Mouse (Mus musculus) MEL (cell line): Measurements from ENCODE around the gene Gm10644. TPM values are rescaled to one million over a fixed set of nuclear protein-coding genes. Genes with fewer than 3 reads are reported as not detected.

Experiments
- DNase-seq: peaks from one replicate; pipeline ENCODE4 v3.0.0; 2011; ENCODE audit warnings: low read depth, low spot score
- H3K27ac ChIP-seq: 2 replicates; pipeline ENCODE4 v1.5.1; 2012; ENCODE audit warnings: low read depth, mild to moderate bottlenecking, control low read depth, low read length, moderate library complexity; ENCODE audit not compliant: control insufficient read depth
- H3K27me3 ChIP-seq, 2 experiments: fragments of 150-350 bp in 1 of 2; sonication (generic) in 1 of 2; 2 replicates each; pipeline ENCODE4 v1.6.1; 2012; ENCODE audit warnings: low read length in 2 of 2, mild to moderate bottlenecking in 2 of 2, improper control_type of control experiment in 1 of 2, moderate library complexity in 1 of 2; ENCODE audit not compliant: insufficient read depth in 2 of 2, control insufficient read depth in 1 of 2
- H3K36me3 ChIP-seq, 2 experiments: 2 replicates each; pipeline ENCODE4 v1.6.1; 2012 to 2014; ENCODE audit warnings: low read length in 2 of 2, improper control_type of control experiment in 1 of 2, inconsistent platforms in 1 of 2, mild to moderate bottlenecking in 1 of 2; ENCODE audit not compliant: insufficient read depth in 2 of 2, control insufficient read depth in 1 of 2
- H3K4me1 ChIP-seq, 2 experiments: fragments of 150-350 bp in 1 of 2; sonication (generic) in 1 of 2; 2 replicates each; pipeline ENCODE4 v1.6.1; 2012; ENCODE audit warnings: low read length in 2 of 2, improper control_type of control experiment in 1 of 2, mild to moderate bottlenecking in 1 of 2; ENCODE audit not compliant: insufficient read depth in 2 of 2, control insufficient read depth in 1 of 2
- H3K4me3 ChIP-seq, 2 experiments: fragments of 150-350 bp in 1 of 2; sonication (generic) in 1 of 2; 2 replicates each; pipeline ENCODE4 v1.5.1; 2012; ENCODE audit warnings: low read depth in 2 of 2, low read length in 2 of 2, mild to moderate bottlenecking in 2 of 2, moderate library complexity in 2 of 2, control low read depth in 1 of 2, improper control_type of control experiment in 1 of 2; ENCODE audit not compliant: control insufficient read depth in 1 of 2, insufficient read depth in 1 of 2
- H3K79me2 ChIP-seq: 2 replicates; pipeline ENCODE4 v1.6.1; 2012; ENCODE audit warnings: mild to moderate bottlenecking, low read length, moderate library complexity; ENCODE audit not compliant: control insufficient read depth, poor library complexity, insufficient read depth
- H3K9ac ChIP-seq: 2 replicates; pipeline ENCODE4 v1.6.1; 2012; ENCODE audit warnings: low read depth, mild to moderate bottlenecking, control low read depth, low read length, moderate library complexity; ENCODE audit not compliant: control insufficient read depth, poor library complexity, severe bottlenecking
- H3K9me3 ChIP-seq: fragments of 150-350 bp; sonication (generic); replicated peaks from 2 replicates; pipeline ENCODE4 v1.6.1; 2012; ENCODE audit warnings: mild to moderate bottlenecking, low read length, improper control_type of control experiment, moderate library complexity; ENCODE audit not compliant: insufficient read depth
- BHLHE40 ChIP-seq: IDR thresholded peaks from 2 replicates; pipeline ENCODE4 v1.6.1; 2012; ENCODE audit warnings: low read depth, mild to moderate bottlenecking, inconsistent platforms, low read length, improper control_type of control experiment, borderline replicate concordance
- CHD2 ChIP-seq: IDR thresholded peaks from 2 replicates; pipeline ENCODE4 v1.6.1; 2011; ENCODE audit warnings: low read length, improper control_type of control experiment
- CTCF ChIP-seq, 3 experiments: IDR thresholded peaks in 2 of 3; conservative IDR thresholded peaks in 1 of 3; 2 replicates each; pipeline ENCODE4 v1.5.1; 2011 to 2012; ENCODE audit warnings: low read length in 3 of 3, low read depth in 2 of 3, mild to moderate bottlenecking in 2 of 3, improper control_type of control experiment in 1 of 3, inconsistent platforms in 1 of 3, mixed read lengths in 1 of 3, moderate library complexity in 1 of 3; ENCODE audit not compliant: control insufficient read depth in 1 of 3, insufficient read depth in 1 of 3, poor library complexity in 1 of 3, severe bottlenecking in 1 of 3
- E2F4 ChIP-seq: IDR thresholded peaks from 2 replicates; pipeline ENCODE4 v1.6.1; 2011; ENCODE audit warnings: low read depth, low read length, improper control_type of control experiment, borderline replicate concordance
- ELF1 ChIP-seq: IDR thresholded peaks from 2 replicates; pipeline ENCODE4 v1.6.1; 2014; ENCODE audit warnings: low read depth, mild to moderate bottlenecking, inconsistent platforms, low read length, improper control_type of control experiment, moderate library complexity
- EP300 ChIP-seq, 2 experiments: IDR thresholded peaks; 2 replicates each; pipeline ENCODE4 v1.6.1; 2011; ENCODE audit warnings: improper control_type of control experiment in 2 of 2, low read length in 2 of 2, low read depth in 1 of 2, mild to moderate bottlenecking in 1 of 2
- ETS1 ChIP-seq: IDR thresholded peaks from 2 replicates; pipeline ENCODE4 v1.6.1; 2012; ENCODE audit warnings: low read depth, mild to moderate bottlenecking, inconsistent platforms, low read length, improper control_type of control experiment, moderate library complexity
- GABPA ChIP-seq: IDR thresholded peaks from 2 replicates; pipeline ENCODE4 v1.6.1; 2012; ENCODE audit warnings: low read depth, mild to moderate bottlenecking, inconsistent platforms, low read length, improper control_type of control experiment, moderate library complexity
- GATA1 ChIP-seq: IDR thresholded peaks from 2 replicates; pipeline ENCODE4 v1.6.1; 2011; ENCODE audit warnings: low read depth, low read length, improper control_type of control experiment
- HCFC1 ChIP-seq: IDR thresholded peaks from 2 replicates; pipeline ENCODE4 v1.6.1; 2012; ENCODE audit warnings: low read depth, mild to moderate bottlenecking, inconsistent platforms, low read length, improper control_type of control experiment, moderate library complexity
- JUND ChIP-seq: IDR thresholded peaks from 2 replicates; pipeline ENCODE4 v1.6.1; 2011; ENCODE audit warnings: low read depth, mild to moderate bottlenecking, improper control_type of control experiment, low read length
- MAX ChIP-seq: IDR thresholded peaks from 2 replicates; pipeline ENCODE4 v1.6.1; 2011; ENCODE audit warnings: low read length, improper control_type of control experiment
- MEF2A ChIP-seq: IDR thresholded peaks from 2 replicates; pipeline ENCODE4 v1.6.1; 2014; ENCODE audit warnings: low read depth, mild to moderate bottlenecking, inconsistent platforms, low read length, improper control_type of control experiment; ENCODE audit not compliant: poor library complexity, insufficient replicate concordance, severe bottlenecking; ENCODE audit errors: extremely low read depth
- MXI1 ChIP-seq: IDR thresholded peaks from 2 replicates; pipeline ENCODE4 v1.6.1; 2011; ENCODE audit warnings: mild to moderate bottlenecking, low read depth, low read length, improper control_type of control experiment
- MYB ChIP-seq: IDR thresholded peaks from 2 replicates; pipeline ENCODE4 v1.6.1; 2011; ENCODE audit warnings: mild to moderate bottlenecking, low read depth, low read length, improper control_type of control experiment
- MYC ChIP-seq: IDR thresholded peaks from 2 replicates; pipeline ENCODE4 v1.6.1; 2011; ENCODE audit warnings: low read depth, mild to moderate bottlenecking, low read length, improper control_type of control experiment, moderate library complexity
- NELFE ChIP-seq: IDR thresholded peaks from 2 replicates; pipeline ENCODE4 v1.6.1; 2011; ENCODE audit warnings: low read depth, low read length, improper control_type of control experiment
- NRF1 ChIP-seq: IDR thresholded peaks from 2 replicates; pipeline ENCODE4 v1.6.1; 2014; ENCODE audit warnings: low read depth, mild to moderate bottlenecking, inconsistent platforms, low read length, improper control_type of control experiment, moderate library complexity; ENCODE audit not compliant: poor library complexity, insufficient read depth, severe bottlenecking
- POLR2A ChIP-seq, 2 experiments: IDR thresholded peaks; 2 replicates each; pipeline ENCODE4 v1.6.1; 2011 to 2012; ENCODE audit warnings: low read length in 2 of 2, mild to moderate bottlenecking in 2 of 2, control low read depth in 1 of 2, improper control_type of control experiment in 1 of 2, low read depth in 1 of 2, moderate library complexity in 1 of 2; ENCODE audit not compliant: control insufficient read depth in 1 of 2, insufficient read depth in 1 of 2, poor library complexity in 1 of 2
- POLR2AphosphoS2 ChIP-seq: IDR thresholded peaks from 2 replicates; pipeline ENCODE4 v1.6.1; 2011; ENCODE audit warnings: low read length, improper control_type of control experiment
- POLR2AphosphoS5 ChIP-seq: IDR thresholded peaks from 2 replicates; pipeline ENCODE4 v1.6.1; 2012; ENCODE audit warnings: low read depth, borderline replicate concordance, mild to moderate bottlenecking, inconsistent platforms, low read length, moderate library complexity, mixed read lengths
- RAD21 ChIP-seq: IDR thresholded peaks from 2 replicates; pipeline ENCODE4 v1.6.1; 2011; ENCODE audit warnings: mild to moderate bottlenecking, low read depth, low read length, improper control_type of control experiment
- SIN3A ChIP-seq: IDR thresholded peaks from 2 replicates; pipeline ENCODE4 v1.6.1; 2012; ENCODE audit warnings: low read length, improper control_type of control experiment, inconsistent platforms
- SMC3 ChIP-seq: IDR thresholded peaks from 2 replicates; pipeline ENCODE4 v1.6.1; 2011; ENCODE audit warnings: low read depth, low read length, improper control_type of control experiment
- TAL1 ChIP-seq: IDR thresholded peaks from 2 replicates; pipeline ENCODE4 v1.6.1; 2012; ENCODE audit warnings: mild to moderate bottlenecking, inconsistent platforms, low read length, moderate library complexity, mixed read lengths
- TBP ChIP-seq: IDR thresholded peaks from 2 replicates; pipeline ENCODE4 v1.8.0; 2011; ENCODE audit warnings: low read depth, low read length, improper control_type of control experiment
- TCF12 ChIP-seq: IDR thresholded peaks from 2 replicates; pipeline ENCODE4 v1.6.1; 2014; ENCODE audit warnings: low read depth, mild to moderate bottlenecking, inconsistent platforms, low read length, improper control_type of control experiment, moderate library complexity
- UBTF ChIP-seq: IDR thresholded peaks from 2 replicates; pipeline ENCODE4 v1.6.1; 2012; ENCODE audit warnings: low read depth, mild to moderate bottlenecking, inconsistent platforms, low read length, improper control_type of control experiment, moderate library complexity, borderline replicate concordance; ENCODE audit not compliant: insufficient read depth
- USF2 ChIP-seq, 2 experiments: IDR thresholded peaks; 2 replicates each; pipeline ENCODE4 v1.6.1; 2011 to 2012; ENCODE audit warnings: improper control_type of control experiment in 2 of 2, low read length in 2 of 2, borderline replicate concordance in 1 of 2, inconsistent platforms in 1 of 2, low read depth in 1 of 2, mild to moderate bottlenecking in 1 of 2; ENCODE audit not compliant: insufficient read depth in 1 of 2
- ZC3H11A ChIP-seq: IDR thresholded peaks from 2 replicates; pipeline ENCODE4 v1.6.1; 2012; ENCODE audit warnings: low read depth, mild to moderate bottlenecking, inconsistent platforms, low read length, improper control_type of control experiment
- ZKSCAN1 ChIP-seq: IDR thresholded peaks from 2 replicates; pipeline ENCODE4 v1.6.1; 2012; ENCODE audit warnings: low read depth, mild to moderate bottlenecking, inconsistent platforms, low read length, improper control_type of control experiment, moderate library complexity
- ZNF384 ChIP-seq: IDR thresholded peaks from 2 replicates; pipeline ENCODE4 v1.6.1; 2012; ENCODE audit warnings: low read depth, mild to moderate bottlenecking, inconsistent platforms, low read length, improper control_type of control experiment
- polyA plus RNA-seq, 2 experiments: library from polyadenylated mRNA; stranded (reverse) in 1 of 2; unstranded in 1 of 2; fragments of >175 nt in 1 of 2; fragments of >200 nt in 1 of 2; gene quantifications; 2 replicates each; pipeline versions ENCODE4 v1.2.1 to v1.2.4; 2012; ENCODE audit warnings: low replicate concordance in 2 of 2, low read depth in 1 of 2; ENCODE audit not compliant: insufficient read length in 2 of 2, insufficient read depth in 1 of 2, missing spikeins in 1 of 2
- total RNA-seq: library from RNA; depleted of rRNA; stranded (reverse); fragments of 300-350 nt; gene quantifications from 2 replicates; pipeline ENCODE4 v1.2.3, GENCODE M21; 2012

Gm10644 gene
- total and polyA plus RNA-seq, 3 experiments: 0.35 to 0.49 TPM; not detected in 1

- Histone ChIP-seq H3K9me3 (no peaks in the 10 kb centered on the region), H3K4me1 (peaks cover 4 to 7% of the 10 kb centered on the region in 2 experiments; a peak in 3 of 4 replicates), H3K27me3 (no peaks in the 10 kb centered on the region), H3K36me3 (peaks cover 0 to 8% of the 10 kb centered on the region in 2 experiments; a peak in 3 of 4 replicates), H3K79me2 (peaks cover 23% of the 10 kb centered on the region), H3K4me3 (peak overlapping the region; percentile 78 to 84), H3K27ac (no peak overlapping the region), H3K9ac (peak overlapping the region; percentile 76)
- peak; percentile 82 for DNase-seq
- no peak for TF ChIP-seq E2F4
- TF ChIP-seq MYB: no peak
- no peak for TF ChIP-seq GATA1
- TF ChIP-seq GABPA: no peak
- no peak for TF ChIP-seq CHD2
- TF ChIP-seq SMC3: peak; percentile 59
- peak; percentile 32 for TF ChIP-seq RAD21
- TF ChIP-seq ZKSCAN1: no peak
- 0 out of 2 replicates have a peak, but pooled peaks have one; percentile 11 for TF ChIP-seq MAX
- TF ChIP-seq BHLHE40: no peak
- TF ChIP-seq MEF2A: no peak
- no peak for TF ChIP-seq TCF12
- no peak for TF ChIP-seq POLR2AphosphoS2
- TF ChIP-seq ZNF384: no peak
- TF ChIP-seq ZC3H11A: peak; percentile 20; the same call in 1 of the 2 replicates
- no peak for TF ChIP-seq ETS1
- no peak for TF ChIP-seq HCFC1
- TF ChIP-seq TAL1: no peak
- no peak for TF ChIP-seq NRF1
- TF ChIP-seq SIN3A: peak; percentile 65
- TF ChIP-seq POLR2AphosphoS5: no peak
- no peak for TF ChIP-seq TBP
- no peak for TF ChIP-seq USF2 (IDR thresholded peaks at IDR 0.05; ENCODE audit: borderline replicate concordance in 1 of 2, insufficient read depth in 1 of 2, low read depth in 1 of 2, low read length in 2 of 2)
- peak; percentile 22 to 59 (median 31); a peak in 4 of 6 replicates for TF ChIP-seq CTCF (IDR thresholded peaks at IDR 0.05 in 2 of 3, conservative IDR thresholded peaks at IDR 0.05 in 1 of 3; ENCODE audit: control insufficient read depth in 1 of 3, insufficient read depth in 1 of 3, low read depth in 2 of 3, low read length in 3 of 3, poor library complexity in 1 of 3, severe bottlenecking in 1 of 3)
- TF ChIP-seq MXI1: peak; percentile 40; the same call in 1 of the 2 replicates
- no peak for TF ChIP-seq EP300 (IDR thresholded peaks at IDR 0.05; ENCODE audit: low read depth in 1 of 2, low read length in 2 of 2)
- no peak for TF ChIP-seq MYC
- no peak for TF ChIP-seq POLR2A (IDR thresholded peaks at IDR 0.05; ENCODE audit: control insufficient read depth in 1 of 2, insufficient read depth in 1 of 2, low read depth in 1 of 2, low read length in 2 of 2, poor library complexity in 1 of 2)
- no peak for TF ChIP-seq UBTF
- no peak for TF ChIP-seq NELFE
- no peak for TF ChIP-seq ELF1
- no peak for TF ChIP-seq JUND
Observed at GRCm38 (mm10) chr8:83956789-83957188, 1.8 kb upstream of the Gm10644 start.
